Mouse (Mus musculus) spleen, adult 2 months (tissue): Measurements from ENCODE around the gene Fgfr2. TPM values are rescaled to one million over a fixed set of nuclear protein-coding genes. Genes with fewer than 3 reads are reported as not detected.

Experiments used
- DNase-seq, 2 experiments: peaks; one replicate each; pipeline versions ENCODE4 v3.0.0 to v3.0.0-alpha.2; 2012 to 2021; ENCODE audit warnings: low spot score in 2 of 2, low read depth in 1 of 2
- H3K27ac ChIP-seq: fragments of 200-500 bp; 2 replicates; pipeline ENCODE4 v1.5.1; 2012; ENCODE audit warnings: low read length, inconsistent platforms; ENCODE audit not compliant: insufficient read depth
- H3K27me3 ChIP-seq: fragments of 200-500 bp; 2 replicates; pipeline ENCODE4 v1.6.1; 2012; ENCODE audit warnings: mild to moderate bottlenecking, moderate library complexity, low read length, inconsistent platforms; ENCODE audit not compliant: control insufficient read depth, insufficient read depth
- H3K36me3 ChIP-seq: fragments of 200-500 bp; 2 replicates; pipeline ENCODE4 v1.6.1; 2012; ENCODE audit warnings: mild to moderate bottlenecking, low read length, inconsistent platforms; ENCODE audit not compliant: control insufficient read depth, insufficient read depth
- H3K4me1 ChIP-seq: fragments of 200-500 bp; 2 replicates; pipeline ENCODE4 v1.6.1; 2011; ENCODE audit warnings: inconsistent platforms; ENCODE audit not compliant: control insufficient read depth, insufficient read depth, insufficient read length
- H3K4me3 ChIP-seq: fragments of 200-500 bp; 2 replicates; pipeline ENCODE4 v1.5.1; 2011; ENCODE audit warnings: mild to moderate bottlenecking, inconsistent platforms; ENCODE audit not compliant: insufficient read depth, insufficient read length; ENCODE audit errors: extremely low read depth
- CTCF ChIP-seq: fragments of 200-500 bp; IDR thresholded peaks from 2 replicates; pipeline ENCODE4 v1.5.1; 2011; ENCODE audit warnings: mild to moderate bottlenecking, inconsistent platforms; ENCODE audit not compliant: insufficient read depth, insufficient read length, insufficient replicate concordance; ENCODE audit errors: extremely low read depth
- POLR2A ChIP-seq: fragments of 200-500 bp; IDR thresholded peaks from 2 replicates; pipeline ENCODE4 v1.6.1; 2011; ENCODE audit warnings: low read depth, low read length, inconsistent platforms
- WGBS: fragments of 180-500 bp; shearing (Covaris S2); methylation state at CpG from one replicate; pipeline ENCODE4 v1.1.7; 2018; 5-methylcytosine and 5-hydroxymethylcytosine counted together
- polyA plus RNA-seq: library from polyadenylated mRNA; depleted of rRNA; stranded (reverse); fragments of >200 nt; gene quantifications from 2 replicates; pipeline ENCODE4 v1.2.3, GENCODE M21; 2012

The Fgfr2 gene
- polyA plus RNA-seq, 1 experiment = 1.6 TPM

DNA sequence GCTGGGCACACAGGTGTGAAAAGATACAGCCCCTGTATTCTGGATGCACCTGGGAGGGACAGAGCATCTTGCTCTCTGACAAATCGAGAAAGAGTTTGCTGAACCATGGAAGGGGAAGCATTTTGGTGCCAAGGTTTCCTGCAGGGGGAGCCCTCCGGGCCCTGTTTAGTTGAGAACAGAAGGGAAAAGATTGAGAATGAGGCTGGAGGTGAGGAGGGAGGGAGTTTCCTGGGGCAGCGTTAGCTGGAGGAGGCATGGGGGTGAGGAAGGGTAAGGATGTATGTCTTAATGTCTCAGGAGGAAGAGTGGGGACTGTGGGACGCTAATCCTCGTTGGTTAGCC, 1524.7 kb downstream of the Fgfr2 start:
- no peaks in the 10 kb centered on the region for H3K36me3 ChIP-seq
- 3% methylated on average over 5 of the region's 5 CpGs for WGBS
- no peak overlapping the region for H3K4me3 ChIP-seq
- no peaks in the 10 kb centered on the region for H3K27me3 ChIP-seq
- H3K27ac ChIP-seq = no peak overlapping the region
- DNase-seq = no peak
- H3K4me1 ChIP-seq = no peaks in the 10 kb centered on the region
- TF ChIP-seq POLR2A (no peak), CTCF (no peak)

GRCm38 (mm10) chr7:131597779-131598482, 1525.2 kb downstream of the Fgfr2 start:
- no peaks in the 10 kb centered on the region for H3K36me3 ChIP-seq
- TF ChIP-seq POLR2A (no peak), CTCF (no peak)
- no peak overlapping the region for H3K4me3 ChIP-seq
- no peaks in the 10 kb centered on the region for H3K27me3 ChIP-seq
- no peaks in the 10 kb centered on the region for H3K4me1 ChIP-seq
- H3K27ac ChIP-seq = no peak overlapping the region
- no peak for DNase-seq
- WGBS = 33% methylated on average over 12 of the region's 12 CpGs

DNA sequence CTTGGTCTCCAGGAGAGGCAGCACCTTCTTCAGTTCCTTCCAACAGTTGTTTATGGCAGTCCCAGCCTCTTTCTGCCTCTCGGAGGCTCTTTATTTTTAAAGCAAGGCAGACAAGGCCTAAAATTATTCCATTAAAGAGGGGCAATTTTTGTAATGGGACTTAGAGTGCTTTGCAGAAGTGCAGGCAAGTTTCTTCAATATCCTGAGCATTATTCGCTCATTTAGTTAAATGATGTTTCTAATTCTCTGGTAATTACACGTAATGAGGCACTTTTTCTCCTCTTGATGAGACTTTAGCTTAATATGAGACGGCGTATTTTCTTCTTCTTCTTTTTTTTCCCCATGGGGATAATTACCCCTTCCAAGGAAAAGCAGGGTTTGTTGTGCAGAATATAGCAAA, 1537.6 kb downstream of the Fgfr2 start:
- TF ChIP-seq POLR2A = no peak
- no peak for TF ChIP-seq CTCF
- Histone ChIP-seq H3K36me3 (no peaks in the 10 kb centered on the region), H3K27ac (no peak overlapping the region), H3K27me3 (no peaks in the 10 kb centered on the region), H3K4me3 (no peak overlapping the region), H3K4me1 (no peaks in the 10 kb centered on the region)
- DNase-seq = no peak
- 92% methylated on average over 5 of the region's 5 CpGs for WGBS

- H3K4me3 ChIP-seq = no peak overlapping the region
- no peak for TF ChIP-seq CTCF
- no peak for TF ChIP-seq POLR2A
- no peak overlapping the region for H3K27ac ChIP-seq
- H3K36me3 ChIP-seq = no peaks in the 10 kb centered on the region
- DNase-seq = no peak
- 87% methylated on average over 9 of the region's 9 CpGs for WGBS
- no peaks in the 10 kb centered on the region for H3K27me3 ChIP-seq
- H3K4me1 ChIP-seq = no peaks in the 10 kb centered on the region
These were observed 1541.0 kb downstream of the Fgfr2 start for GRCm38 (mm10) chr7:131582178-131582577.

GRCm38 (mm10) chr7:131575246-131575645, 1547.9 kb downstream of the Fgfr2 start:
- no peak for DNase-seq
- 87% methylated on average over 6 of the region's 6 CpGs for WGBS
- no peak overlapping the region for H3K27ac ChIP-seq
- no peaks in the 10 kb centered on the region for H3K4me1 ChIP-seq
- no peaks in the 10 kb centered on the region for H3K27me3 ChIP-seq
- H3K36me3 ChIP-seq = peaks cover 16% of the 10 kb centered on the region
- TF ChIP-seq CTCF (no peak), POLR2A (no peak)
- H3K4me3 ChIP-seq = no peak overlapping the region

- H3K4me3 ChIP-seq = peak overlapping the region; percentile 84
- H3K4me1 ChIP-seq = peaks cover 11% of the 10 kb centered on the region
- peak overlapping the region; percentile 82 for H3K27ac ChIP-seq
- 2% methylated on average over 14 of the region's 14 CpGs for WGBS
- no peak for DNase-seq
- no peak for TF ChIP-seq CTCF
- TF ChIP-seq POLR2A = no peak
- H3K36me3 ChIP-seq = peaks cover 11% of the 10 kb centered on the region
- peaks cover 20% of the 10 kb centered on the region for H3K27me3 ChIP-seq
These were observed 1562.5 kb downstream of the Fgfr2 start for GRCm38 (mm10) chr7:131560697-131561042.

DNA sequence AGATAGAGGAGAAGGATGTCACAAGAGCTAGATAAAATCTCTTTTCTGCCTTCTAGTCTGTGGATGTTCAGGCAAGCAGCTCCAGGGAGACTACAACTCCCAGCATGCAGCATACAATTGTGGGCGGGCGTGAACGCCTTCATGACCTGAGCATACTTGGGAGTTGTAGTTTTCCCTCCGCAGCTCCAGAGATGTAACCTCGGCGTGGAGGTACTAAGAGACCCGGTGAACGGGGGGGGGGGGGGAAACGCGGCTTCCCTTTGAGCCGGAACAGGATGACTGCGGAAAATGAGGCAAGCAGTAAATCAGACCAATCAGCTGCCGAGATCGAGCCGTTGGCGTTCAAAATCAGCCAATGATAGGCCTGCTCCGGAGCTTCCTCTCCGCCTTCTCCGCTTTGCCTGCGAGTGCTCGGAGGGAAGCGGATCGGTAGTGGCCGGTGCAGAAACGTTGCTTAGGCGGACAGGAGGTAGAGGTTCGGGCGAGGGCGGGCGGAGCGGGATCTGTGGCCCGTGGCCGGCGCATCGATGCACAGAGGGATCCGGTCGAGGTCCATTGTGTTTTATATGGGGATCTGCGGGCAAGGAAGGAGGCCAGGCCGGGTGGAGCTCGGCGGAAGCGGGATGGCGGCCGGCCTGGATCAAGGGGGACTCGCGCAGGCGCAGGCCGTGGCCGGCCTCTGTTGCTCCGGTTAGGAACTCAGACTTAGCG, 1563.0 kb downstream of the Fgfr2 start, which contains the start of gene Bub3:
Gene Bub3 (plus strand): TSS at position 237 of the 711 bp plus-strand sequence.
- H3K4me1 ChIP-seq = peaks cover 16% of the 10 kb centered on the region
- TF ChIP-seq POLR2A (peak; percentile 85), CTCF (no peak)
- peaks cover 25% of the 10 kb centered on the region for H3K27me3 ChIP-seq
- peak within 1 kb of the TSS; percentile 82 for H3K27ac ChIP-seq
- under 1% methylated on average over 45 of the region's 51 CpGs for WGBS
- H3K4me3 ChIP-seq = peak within 1 kb of the TSS; percentile 84
- peak; percentile 89 to 94 for DNase-seq
- peaks cover 8% of the 10 kb centered on the region for H3K36me3 ChIP-seq
